Comparison of ENCODE assay signal across 8 mouse cellular contexts in genomic region chr17:84140822-84141507, GRCm38 (mm10). TPM values are rescaled to one million over a fixed set of nuclear protein-coding genes. Genes with fewer than 3 reads are reported as not detected.
A peak's percentile ranks its signal among the peaks of the same experiment; 100 is the strongest.
DNase-seq lines count a peak whose midpoint lies in the region; ATAC-seq and TF ChIP-seq lines count a peak whose summit lies in the region.

No protein-coding gene starts in this region.

- DNase-seq in midbrain, postnatal 0 days (ENCODE audit: low spot score), result no peak
- DNase-seq in left cerebral cortex, postnatal 4 days, result no peak
- DNase-seq in gastrocnemius, postnatal 14 days, result no peak
- no peak for DNase-seq in forebrain, embryonic 14.5 days (ENCODE audit: low spot score)

- no peak overlapping the region for H3K4me3 ChIP-seq in midbrain, embryonic 12.5 days
- H3K4me3 ChIP-seq in midbrain, postnatal 0 days (ENCODE audit: low read depth, low read length), result no peak overlapping the region
- no peak overlapping the region for H3K4me3 ChIP-seq in heart, embryonic 13.5 days
- no peak overlapping the region for H3K4me3 ChIP-seq in limb, embryonic 15.5 days
- H3K4me3 ChIP-seq in stomach, embryonic 15.5 days (replicated peaks), result no peak overlapping the region
- H3K4me3 ChIP-seq in forebrain, embryonic 14.5 days (ENCODE audit: low read depth, low read length), result no peak overlapping the region

- no peak for ATAC-seq in midbrain, embryonic 12.5 days (ENCODE audit: low FRiP score, low read depth)
- ATAC-seq in midbrain, postnatal 0 days (ENCODE audit: low FRiP score), result no peak
- 0 out of 2 replicates have a peak, but pooled peaks have one; percentile 26 for ATAC-seq in heart, embryonic 13.5 days (ENCODE audit: extremely low read depth, insufficient number of reproducible peaks, low FRiP score, low TSS enrichment)
- ATAC-seq in limb, embryonic 15.5 days (ENCODE audit: insufficient number of reproducible peaks, low FRiP score, low TSS enrichment, low read depth), result no peak
- no peak for ATAC-seq in stomach, embryonic 15.5 days (ENCODE audit: insufficient read depth, low FRiP score, low read depth)
- ATAC-seq in forebrain, embryonic 14.5 days, result no peak

- peaks cover 31% of the 10 kb centered on the region for H3K27me3 ChIP-seq in midbrain, embryonic 12.5 days
- H3K27me3 ChIP-seq in midbrain, postnatal 0 days (ENCODE audit: insufficient read depth, low read length), result no peaks in the 10 kb centered on the region
- peaks cover 10% of the 10 kb centered on the region; the same call in 1 of the 2 replicates for H3K27me3 ChIP-seq in heart, embryonic 13.5 days (replicated peaks)
- H3K27me3 ChIP-seq in limb, embryonic 15.5 days, result no peaks in the 10 kb centered on the region
- no peaks in the 10 kb centered on the region for H3K27me3 ChIP-seq in stomach, embryonic 15.5 days (replicated peaks)
- H3K27me3 ChIP-seq in forebrain, embryonic 14.5 days (replicated peaks; ENCODE audit: control insufficient read depth, insufficient read depth, low read length), result no peaks in the 10 kb centered on the region

- H3K4me2 ChIP-seq in midbrain, embryonic 12.5 days (replicated peaks), result no peak overlapping the region
- no peak overlapping the region for H3K4me2 ChIP-seq in midbrain, postnatal 0 days (ENCODE audit: low read depth, low read length, poor library complexity, severe bottlenecking)
- peak overlapping the region; percentile 18; the same call in 1 of the 2 replicates for H3K4me2 ChIP-seq in heart, embryonic 13.5 days
- no peak overlapping the region for H3K4me2 ChIP-seq in limb, embryonic 15.5 days
- no peak overlapping the region for H3K4me2 ChIP-seq in stomach, embryonic 15.5 days
- H3K4me2 ChIP-seq in forebrain, embryonic 14.5 days (ENCODE audit: low read length), result no peak overlapping the region

- no peak overlapping the region for H3K27ac ChIP-seq in midbrain, embryonic 12.5 days (replicated peaks)
- H3K27ac ChIP-seq in midbrain, postnatal 0 days (ENCODE audit: low read depth, low read length), result no peak overlapping the region
- H3K27ac ChIP-seq in heart, embryonic 13.5 days (replicated peaks), result peak overlapping the region; percentile 92
- peak overlapping the region; percentile 47; the same call in 1 of the 2 replicates for H3K27ac ChIP-seq in limb, embryonic 15.5 days
- peak overlapping the region; percentile 81 for H3K27ac ChIP-seq in stomach, embryonic 15.5 days
- H3K27ac ChIP-seq in forebrain, embryonic 14.5 days (ENCODE audit: low read depth, low read length), result no peak overlapping the region

- intact Hi-C loops in left cerebral cortex, postnatal 4 days (cut with DNase I), result no loop called here
- intact Hi-C loops in gastrocnemius, postnatal 14 days (cut with DNase I; ENCODE audit: low total_unique reads), result no loop called here

- H3K4me1 ChIP-seq in midbrain, embryonic 12.5 days, result peaks cover 4% of the 10 kb centered on the region
- H3K4me1 ChIP-seq in midbrain, postnatal 0 days (ENCODE audit: insufficient read depth, low read length), result 0 out of 2 replicates have a peak, but pooled peaks cover 2% of the 10 kb centered on the region
- H3K4me1 ChIP-seq in heart, embryonic 13.5 days, result peaks cover 74% of the 10 kb centered on the region
- H3K4me1 ChIP-seq in limb, embryonic 15.5 days, result peaks cover 57% of the 10 kb centered on the region
- H3K4me1 ChIP-seq in stomach, embryonic 15.5 days, result peaks cover 50% of the 10 kb centered on the region
- no peaks in the 10 kb centered on the region; the same call in 1 of the 2 replicates for H3K4me1 ChIP-seq in forebrain, embryonic 14.5 days (ENCODE audit: control insufficient read depth, insufficient read depth, low read length)

- no peak for TF ChIP-seq CTCF in midbrain, postnatal 0 days (IDR thresholded peaks at IDR 0.05)

- WGBS in midbrain, embryonic 12.5 days, result 75% methylated on average over 10 of the region's 10 CpGs
- WGBS in midbrain, postnatal 0 days, result 83% methylated on average over 10 of the region's 10 CpGs
- 47% methylated on average over 10 of the region's 10 CpGs for WGBS in heart, embryonic 13.5 days
- 76% methylated on average over 10 of the region's 10 CpGs for WGBS in limb, embryonic 15.5 days
- 35% methylated on average over 10 of the region's 10 CpGs for WGBS in stomach, embryonic 15.5 days
- WGBS in forebrain, embryonic 14.5 days, result 85% methylated on average over 10 of the region's 10 CpGs

- H3K36me3 ChIP-seq in midbrain, embryonic 12.5 days, result no peaks in the 10 kb centered on the region
- H3K36me3 ChIP-seq in midbrain, postnatal 0 days (ENCODE audit: insufficient read depth, low read length), result no peaks in the 10 kb centered on the region
- no peaks in the 10 kb centered on the region for H3K36me3 ChIP-seq in heart, embryonic 13.5 days
- H3K36me3 ChIP-seq in limb, embryonic 15.5 days, result no peaks in the 10 kb centered on the region
- H3K36me3 ChIP-seq in stomach, embryonic 15.5 days, result no peaks in the 10 kb centered on the region
- no peaks in the 10 kb centered on the region for H3K36me3 ChIP-seq in forebrain, embryonic 14.5 days (ENCODE audit: control insufficient read depth, insufficient read depth, low read length)

- H3K9ac ChIP-seq in midbrain, embryonic 12.5 days (replicated peaks), result 0 out of 2 replicates have a peak overlapping the region, but pooled peaks have one; percentile 15
- H3K9ac ChIP-seq in midbrain, postnatal 0 days (replicated peaks; ENCODE audit: low read length, poor library complexity, severe bottlenecking), result no peak overlapping the region
- H3K9ac ChIP-seq in heart, embryonic 13.5 days, result peak overlapping the region; percentile 39; the same call in 1 of the 2 replicates
- H3K9ac ChIP-seq in limb, embryonic 15.5 days, result no peak overlapping the region
- no peak overlapping the region for H3K9ac ChIP-seq in stomach, embryonic 15.5 days
- no peak overlapping the region for H3K9ac ChIP-seq in forebrain, embryonic 14.5 days (ENCODE audit: low read length)

- no peaks in the 10 kb centered on the region for H3K9me3 ChIP-seq in midbrain, embryonic 12.5 days
- no peaks in the 10 kb centered on the region for H3K9me3 ChIP-seq in midbrain, postnatal 0 days (ENCODE audit: low read length)
- H3K9me3 ChIP-seq in heart, embryonic 13.5 days, result no peaks in the 10 kb centered on the region
- no peaks in the 10 kb centered on the region for H3K9me3 ChIP-seq in limb, embryonic 15.5 days
- H3K9me3 ChIP-seq in stomach, embryonic 15.5 days, result no peaks in the 10 kb centered on the region
- H3K9me3 ChIP-seq in forebrain, embryonic 14.5 days (replicated peaks; ENCODE audit: control insufficient read depth, low read length), result no peaks in the 10 kb centered on the region

RNA-seq across cellular contexts. Expression of gene Zfp36l2, which starts 46.8 kb away (rescaled TPM):
- 11.4 and 13.6 TPM in 2 replicates for polyA plus RNA-seq in midbrain, embryonic 12.5 days (2016; fragmentation: Nextera tagmentation; extraction: Ambion mirVana)
- total RNA-seq in midbrain, postnatal 0 days (2014; rRNA removed), result 12.9 and 17.7 TPM in 2 replicates
- 5.1 and 5.9 TPM in 2 replicates for polyA plus RNA-seq in midbrain, postnatal 0 days (2015; fragmentation: Nextera tagmentation; extraction: Ambion mirVana)
- 5.6 and 6.2 TPM in 2 replicates for polyA plus RNA-seq in heart, embryonic 13.5 days (2015; fragmentation: Nextera tagmentation; extraction: Ambion mirVana)
- polyA plus RNA-seq in limb, embryonic 15.5 days (2015; fragmentation: Nextera tagmentation; extraction: Ambion mirVana), result 19.5 and 22.5 TPM in 2 replicates
- 24.6 and 25.7 TPM in 2 replicates for polyA plus RNA-seq in stomach, embryonic 15.5 days (2015; fragmentation: Nextera tagmentation; extraction: Ambion mirVana)
- total RNA-seq in left cerebral cortex, postnatal 4 days (2021), result 10 to 100 TPM; 23.3 to 24.3 TPM
- total RNA-seq in gastrocnemius, postnatal 14 days (2021), result 10 to 100 TPM; 17.0 to 21.3 TPM
- 5.6 and 6.2 TPM in 2 replicates for polyA plus RNA-seq in forebrain, embryonic 14.5 days (2014; fragmentation: Nextera tagmentation; extraction: Ambion mirVana)

Comparison
In these comparisons a context has a peak if more than half of its experiments do, and no peak if none do; other contexts are left out.
1. H3K9ac ChIP-seq: peak in midbrain, embryonic 12.5 days (single experiment) and heart, embryonic 13.5 days (single experiment); none in midbrain, postnatal 0 days (single experiment), limb, embryonic 15.5 days (single experiment), stomach, embryonic 15.5 days (single experiment) and forebrain, embryonic 14.5 days (single experiment).
2. H3K27ac ChIP-seq: peak in heart, embryonic 13.5 days (single experiment), limb, embryonic 15.5 days (single experiment) and stomach, embryonic 15.5 days (single experiment); none in midbrain, embryonic 12.5 days (single experiment), midbrain, postnatal 0 days (single experiment) and forebrain, embryonic 14.5 days (single experiment).